Mouse (Mus musculus) embryo, embryonic 9.5 days (tissue): ENCODE results near the gene Gins2.

Source experiments
- DNase-seq: peaks from one replicate; pipeline ENCODE4 v3.0.0-alpha.2; 2017; ENCODE audit errors: extremely low spot score

The Gins2 gene

GRCm38 (mm10) chr8:120565151-120565711 is 23.9 kb downstream of the Gins2 start:
- peak; percentile 52 for DNase-seq

- DNase-seq: no peak
Measured at GRCm38 (mm10) chr8:120563851-120564837, 25.0 kb downstream of the Gins2 start.

- peak; percentile 65 for DNase-seq
Measured at GRCm38 (mm10) chr8:120563348-120563724, 25.8 kb downstream of the Gins2 start.

- no peak for DNase-seq
Measured at GRCm38 (mm10) chr8:120562680-120563347, 26.3 kb downstream of the Gins2 start.

GRCm38 (mm10) chr8:120561539-120562435 is 27.3 kb downstream of the Gins2 start:
- no peak for DNase-seq

GRCm38 (mm10) chr8:120560535-120560934 is 28.6 kb downstream of the Gins2 start:
- DNase-seq: no peak

GRCm38 (mm10) chr8:120559654-120560053 is 29.4 kb downstream of the Gins2 start:
- DNase-seq: no peak

GRCm38 (mm10) chr8:120558162-120558561 is 30.9 kb downstream of the Gins2 start:
- no peak for DNase-seq

- DNase-seq: no peak
Measured at GRCm38 (mm10) chr8:120557170-120557965, 31.7 kb downstream of the Gins2 start.

- DNase-seq: no peak
Measured at GRCm38 (mm10) chr8:120556198-120556892, 32.8 kb downstream of the Gins2 start.

GRCm38 (mm10) chr8:120554466-120555039 is 34.6 kb downstream of the Gins2 start:
- DNase-seq: no peak

- no peak for DNase-seq
Measured at GRCm38 (mm10) chr8:120553441-120554123, 35.5 kb downstream of the Gins2 start.

- no peak for DNase-seq
Measured at GRCm38 (mm10) chr8:120552509-120552908, 36.6 kb downstream of the Gins2 start.

GRCm38 (mm10) chr8:120551677-120551980 is 37.5 kb downstream of the Gins2 start:
- DNase-seq: no peak

- DNase-seq: no peak
Measured at GRCm38 (mm10) chr8:120550937-120551676, 38.0 kb downstream of the Gins2 start.

- no peak for DNase-seq
Measured at GRCm38 (mm10) chr8:120550430-120550829, 38.7 kb downstream of the Gins2 start.

- DNase-seq: peak; percentile 56
Measured at GRCm38 (mm10) chr8:120549922-120550321, 39.2 kb downstream of the Gins2 start.

- DNase-seq: peak; percentile 74
Measured at GRCm38 (mm10) chr8:120549321-120549921, 39.7 kb downstream of the Gins2 start.
